Mouse (Mus musculus): ENCODE results near the gene Ror1. TPM values are rescaled to one million over a fixed set of nuclear protein-coding genes. Genes with fewer than 3 reads are reported as not detected.

The Ror1 gene
- total RNA-seq, 2 experiments from 2014 or later = 0.59 to 0.93 TPM

DNA sequence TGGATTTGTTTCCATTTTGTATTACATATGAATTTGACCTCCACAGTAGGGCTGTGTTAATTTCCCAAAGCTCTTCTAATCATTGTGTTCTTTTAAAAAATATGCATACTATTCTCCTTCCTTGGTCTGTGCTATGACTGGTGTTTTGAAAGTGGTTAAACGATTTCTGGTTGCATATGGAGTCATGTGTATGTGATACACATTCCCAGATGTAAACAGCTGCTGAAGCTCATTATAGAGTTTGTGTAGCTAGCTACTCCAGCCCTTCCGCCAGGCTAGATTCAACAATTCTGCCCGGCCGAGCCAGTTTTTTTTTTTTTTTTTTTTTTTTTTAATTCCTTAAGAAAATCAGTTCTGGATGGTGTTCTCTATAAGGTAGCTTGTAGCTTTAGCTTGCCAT, 49.2 kb downstream of the Ror1 start:
- DNase-seq (ENCODE audit: low spot score in 2 of 2) = no peak
- intact Hi-C loops (cut with DNase I) = no loop called here

DNA sequence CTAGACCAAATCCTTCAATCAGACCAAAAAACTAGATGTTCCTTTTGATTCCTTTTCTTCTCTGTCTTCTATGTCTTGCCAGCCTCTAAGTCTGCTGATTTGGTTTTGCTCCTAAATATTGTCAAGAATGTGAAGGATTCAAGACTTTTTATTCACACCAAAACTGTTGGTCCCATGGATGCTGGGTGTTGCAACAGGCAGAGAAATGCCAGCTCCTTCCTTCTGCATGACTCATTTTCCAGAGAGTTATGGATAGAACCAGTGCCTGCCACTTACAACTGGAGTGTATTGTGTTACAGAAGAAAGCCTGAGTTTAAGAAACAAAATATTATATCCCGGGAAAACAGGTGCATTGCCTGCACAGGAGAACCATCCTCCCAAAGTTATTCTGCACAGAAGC, 55.2 kb downstream of the Ror1 start:
- intact Hi-C loops (cut with DNase I) = no loop called here
- no peak for DNase-seq (ENCODE audit: low spot score in 2 of 2)

DNA sequence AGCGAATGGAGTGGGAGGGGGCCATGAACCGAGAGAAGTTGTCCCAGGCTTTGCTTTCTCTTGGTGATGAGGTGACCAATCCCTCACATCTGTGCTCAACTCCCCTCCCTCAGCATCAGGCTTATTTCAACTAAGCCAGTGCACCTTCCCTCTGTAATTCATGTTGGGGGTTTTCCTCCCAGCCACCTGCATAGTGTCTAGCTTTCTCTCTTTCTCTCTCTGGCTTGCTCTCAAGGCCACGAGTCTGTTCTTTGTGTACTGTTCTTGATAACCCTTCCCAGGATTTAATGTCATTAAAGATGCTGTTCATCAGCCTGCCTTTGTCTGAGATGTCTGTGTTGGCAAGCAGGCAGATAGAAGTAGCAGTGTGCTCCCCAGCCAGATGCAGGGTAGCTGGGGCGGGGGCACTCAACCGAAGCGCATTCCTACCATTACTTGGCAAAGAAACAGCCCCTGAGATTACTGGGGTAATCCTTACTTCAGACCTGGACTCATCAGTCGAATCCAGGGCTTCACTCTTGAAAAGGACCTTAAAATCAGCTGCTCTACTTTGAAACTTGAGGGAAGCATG, 59.1 kb downstream of the Ror1 start:
- DNase-seq (ENCODE audit: low spot score in 2 of 2) = no peak
- intact Hi-C loops (cut with DNase I) = no loop called here

DNA sequence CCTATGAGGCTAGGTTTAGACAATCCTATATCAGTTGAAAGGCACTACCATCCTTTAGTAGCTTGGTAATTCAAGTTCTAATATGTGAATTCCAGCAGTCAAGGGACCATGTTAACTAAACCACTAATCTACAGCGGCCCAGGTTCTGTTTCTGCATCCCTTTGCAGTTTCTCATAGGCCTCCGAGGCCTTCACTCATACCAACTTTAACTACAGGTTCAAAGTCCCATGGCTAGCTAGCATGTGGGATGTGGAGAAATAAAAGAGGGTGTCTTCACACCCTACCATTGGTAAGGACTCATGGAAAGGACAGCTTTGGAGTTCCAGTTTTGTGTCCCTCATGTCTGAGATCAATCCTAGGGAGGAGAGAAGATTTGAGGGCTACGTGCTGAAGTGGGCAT, 60.1 kb downstream of the Ror1 start:
- no peak for DNase-seq (ENCODE audit: low spot score in 2 of 2)
- intact Hi-C loops (cut with DNase I) = no loop called here

DNA sequence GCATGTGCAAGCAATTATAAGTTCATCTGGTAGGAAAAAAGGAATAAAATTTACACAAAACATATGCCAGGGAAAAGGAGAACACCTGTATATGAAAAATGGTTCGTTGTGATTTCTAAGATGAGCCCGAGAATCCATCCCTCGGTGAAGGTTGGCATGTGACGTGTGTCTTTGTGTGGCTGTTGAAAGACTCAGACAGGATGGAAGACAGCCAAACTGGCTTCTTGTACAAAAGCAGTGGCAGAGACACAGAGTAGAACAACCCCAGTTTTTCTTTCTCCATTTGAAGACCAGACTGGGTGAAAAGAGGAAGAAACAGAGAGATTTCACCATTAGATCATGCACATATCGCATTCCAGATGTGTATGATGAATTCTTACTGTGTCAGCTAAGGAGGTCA, 62.8 kb downstream of the Ror1 start:
- intact Hi-C loops (cut with DNase I) = no loop called here
- DNase-seq (ENCODE audit: low spot score in 2 of 2) = no peak

DNA sequence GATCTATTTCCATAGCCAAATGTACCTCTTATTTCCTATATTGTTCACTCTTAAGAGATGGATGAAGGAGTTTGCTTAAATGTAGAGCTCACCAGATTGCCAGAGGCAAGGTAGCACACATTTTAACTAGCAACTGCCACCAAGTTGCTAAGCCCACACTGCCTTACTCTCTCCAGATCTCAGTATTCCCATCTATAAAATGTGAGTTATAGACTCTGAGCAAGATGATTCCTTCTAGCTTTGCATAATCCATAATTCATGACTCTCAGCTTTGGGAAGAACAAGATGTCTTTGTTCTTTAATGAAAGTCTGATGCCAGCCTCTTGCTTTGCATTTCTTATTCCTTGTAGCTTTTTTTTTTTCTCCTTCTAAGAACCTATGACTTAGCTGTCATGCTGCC, 64.6 kb downstream of the Ror1 start:
- intact Hi-C loops (cut with DNase I) = no loop called here
- no peak for DNase-seq (ENCODE audit: low spot score in 2 of 2)

DNA sequence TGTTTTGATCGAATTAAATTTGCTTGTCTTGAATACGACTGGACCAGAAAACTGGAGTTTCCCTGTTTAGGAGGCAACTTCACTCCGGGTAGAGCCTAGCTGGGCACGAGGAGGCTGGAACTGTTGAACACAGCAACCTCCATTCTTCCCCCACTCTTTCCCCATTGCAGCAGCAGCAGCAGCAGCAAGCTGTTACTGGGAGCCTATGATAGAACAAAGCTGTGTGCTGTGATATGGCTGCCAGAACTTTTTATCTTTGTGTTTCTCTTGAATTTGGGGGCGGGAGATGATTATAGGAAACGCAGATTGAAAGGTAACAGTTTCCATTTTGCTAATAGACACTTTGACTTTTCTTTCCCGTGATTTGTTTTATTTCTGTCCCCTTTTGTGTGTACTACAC, 70.2 kb downstream of the Ror1 start:
- no peak for DNase-seq (ENCODE audit: low spot score in 2 of 2)
- intact Hi-C loops (cut with DNase I) = no loop called here

DNA sequence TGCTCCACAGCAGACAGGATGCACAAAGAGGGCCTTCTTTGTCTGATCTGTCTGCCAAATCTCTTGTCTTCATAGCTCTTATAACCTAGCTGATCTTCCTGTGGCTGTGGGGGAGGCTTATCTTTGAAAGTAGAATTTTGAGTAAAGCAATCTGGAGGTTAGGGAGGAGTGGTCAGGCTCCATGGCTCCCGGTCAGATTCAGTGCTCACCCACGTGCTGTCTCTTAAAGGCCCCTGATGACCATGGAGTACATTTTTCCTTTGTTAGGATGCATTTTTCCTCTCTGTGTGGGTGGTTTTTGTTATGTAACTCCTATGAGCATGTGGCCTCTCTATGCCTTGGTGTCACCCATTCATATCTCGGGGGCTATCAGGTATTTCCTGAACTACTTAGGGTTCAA, 71.3 kb downstream of the Ror1 start:
- intact Hi-C loops (cut with DNase I) = no loop called here
- no peak for DNase-seq (ENCODE audit: low spot score in 2 of 2)

DNA sequence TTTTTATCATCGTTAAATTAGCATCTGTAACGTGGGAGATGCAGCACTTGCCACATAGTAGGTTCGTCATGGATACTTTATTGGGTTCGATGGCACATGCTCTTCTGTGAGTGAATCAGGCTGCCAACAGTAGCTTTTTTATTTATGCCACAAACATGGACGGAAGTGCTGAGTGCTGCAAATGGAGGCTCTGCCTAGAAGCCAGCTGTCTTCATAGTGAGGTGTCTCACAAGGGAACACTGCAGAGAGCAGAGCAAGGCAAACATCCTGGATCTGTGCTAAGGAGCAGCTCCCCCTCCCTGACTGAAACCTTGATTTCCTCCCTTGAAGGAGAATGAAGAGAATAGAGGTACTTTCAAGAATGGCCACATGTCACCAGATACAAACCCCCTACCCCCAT, 74.1 kb downstream of the Ror1 start:
- intact Hi-C loops (cut with DNase I) = no loop called here
- DNase-seq (ENCODE audit: low spot score in 2 of 2) = no peak

DNA sequence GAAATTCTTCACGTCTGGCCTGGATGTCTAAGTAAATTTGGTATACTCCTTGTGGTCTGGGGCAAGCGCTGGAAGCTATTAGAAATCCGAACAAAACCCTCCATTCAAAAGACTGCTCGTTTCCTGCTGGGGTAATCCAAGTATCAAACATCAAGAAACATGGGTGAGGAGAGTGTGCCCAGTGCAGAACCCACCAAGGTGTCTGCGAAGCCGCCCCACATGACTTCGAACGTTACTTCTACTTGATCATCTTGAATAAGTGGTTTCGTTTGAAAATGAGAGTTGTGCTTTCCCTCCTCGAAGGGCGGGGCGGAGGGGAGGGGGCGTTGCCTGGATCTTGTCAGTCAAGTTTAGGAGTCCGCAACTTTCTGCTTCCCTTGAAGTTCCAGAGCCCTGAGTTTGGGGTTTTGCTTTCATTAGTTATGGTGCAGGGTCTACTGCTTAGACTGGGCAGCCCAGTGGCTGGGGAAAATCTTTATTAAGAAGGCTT, 74.6 kb downstream of the Ror1 start:
- DNase-seq (ENCODE audit: low spot score in 2 of 2) = no peak
- intact Hi-C loops (cut with DNase I) = no loop called here

DNA sequence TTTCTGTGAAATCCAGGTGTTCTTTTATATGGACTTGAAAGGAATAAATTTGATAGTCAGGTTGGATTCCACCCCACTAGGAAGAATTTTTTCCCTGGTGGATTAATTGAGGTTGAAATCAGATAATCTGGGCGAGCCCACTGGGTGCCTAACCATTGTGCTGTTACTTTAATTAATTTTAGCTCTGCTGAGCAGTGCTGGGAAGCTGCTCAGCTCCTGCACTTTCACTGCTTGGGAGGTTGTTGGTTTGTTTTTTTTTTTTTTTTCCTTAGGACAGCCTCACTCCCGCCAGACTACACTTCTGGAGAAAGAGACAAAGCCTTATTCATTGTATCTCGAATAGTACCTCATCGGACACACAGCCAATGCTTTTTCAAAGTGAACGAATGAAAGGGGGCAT, 75.2 kb downstream of the Ror1 start:
- DNase-seq (ENCODE audit: low spot score in 2 of 2) = no peak

DNA sequence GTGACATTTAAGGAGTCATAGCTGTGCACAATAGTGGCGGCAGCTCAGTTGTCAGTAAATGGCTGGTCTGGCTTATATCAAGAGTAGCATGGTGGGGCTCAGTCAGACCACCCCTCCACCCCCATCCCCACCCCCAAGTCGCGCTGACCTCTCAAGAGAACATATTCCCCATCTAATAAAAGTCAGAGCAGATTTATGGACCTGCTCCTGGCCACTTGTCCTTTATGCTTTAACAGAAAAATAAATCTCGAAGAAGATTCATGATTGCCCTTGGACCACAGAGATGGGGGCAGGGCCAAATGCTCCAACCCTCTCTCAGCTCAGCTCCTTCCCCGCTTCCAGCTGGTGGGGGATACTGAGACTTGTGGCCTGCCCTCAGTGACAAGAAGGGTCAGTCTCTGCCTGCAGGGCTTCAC, 75.9 kb downstream of the Ror1 start:
- intact Hi-C loops (cut with DNase I) = no loop called here

More for the DNA sequence above, 75.2 kb downstream of the Ror1 start:
- intact Hi-C loops (cut with DNase I) = no loop called here

DNA sequence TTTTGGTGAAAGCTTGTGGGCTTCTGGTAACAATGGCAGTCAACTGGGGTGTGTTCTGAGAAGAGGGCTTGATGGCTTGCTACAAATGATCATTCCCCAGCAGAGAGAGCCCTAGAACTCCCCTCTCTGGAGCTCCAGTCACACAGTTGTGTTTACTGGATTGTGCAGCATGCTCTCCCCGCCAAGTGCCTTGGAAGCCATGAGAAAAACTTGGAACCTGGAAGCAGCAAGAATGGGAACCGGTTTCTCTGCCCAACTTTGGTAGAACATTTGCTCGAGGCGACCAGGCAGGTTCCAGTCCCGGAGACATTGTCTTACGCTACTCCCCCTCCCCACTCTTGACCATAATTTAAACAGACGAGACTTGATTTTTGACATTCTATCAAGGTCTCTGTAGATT, 80.0 kb downstream of the Ror1 start:
- DNase-seq (ENCODE audit: low spot score in 2 of 2) = no peak
- intact Hi-C loops (cut with DNase I) = no loop called here

More for the DNA sequence above, 75.9 kb downstream of the Ror1 start:
- no peak for DNase-seq (ENCODE audit: low spot score in 2 of 2)

DNA sequence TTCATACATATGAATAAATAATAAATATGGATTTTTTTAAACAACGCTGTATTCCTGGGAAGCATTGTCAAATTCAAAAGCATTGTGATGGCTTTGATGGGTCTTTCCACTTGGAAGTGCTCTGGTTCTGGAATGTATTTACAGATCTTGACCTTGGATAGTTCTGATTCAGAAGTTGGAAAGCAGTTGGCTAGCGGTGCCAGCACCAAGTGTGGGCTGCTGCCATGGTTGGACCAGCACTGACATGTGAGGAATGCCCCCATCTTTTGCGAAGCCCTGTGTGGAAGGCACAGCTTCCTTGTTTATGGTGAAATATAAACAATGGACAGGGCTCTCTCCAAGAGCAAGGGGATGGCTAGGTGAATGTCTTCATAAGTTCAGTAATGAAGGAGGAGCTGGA, 82.7 kb downstream of the Ror1 start:
- intact Hi-C loops (cut with DNase I) = no loop called here
- DNase-seq (ENCODE audit: low spot score in 2 of 2) = no peak

DNA sequence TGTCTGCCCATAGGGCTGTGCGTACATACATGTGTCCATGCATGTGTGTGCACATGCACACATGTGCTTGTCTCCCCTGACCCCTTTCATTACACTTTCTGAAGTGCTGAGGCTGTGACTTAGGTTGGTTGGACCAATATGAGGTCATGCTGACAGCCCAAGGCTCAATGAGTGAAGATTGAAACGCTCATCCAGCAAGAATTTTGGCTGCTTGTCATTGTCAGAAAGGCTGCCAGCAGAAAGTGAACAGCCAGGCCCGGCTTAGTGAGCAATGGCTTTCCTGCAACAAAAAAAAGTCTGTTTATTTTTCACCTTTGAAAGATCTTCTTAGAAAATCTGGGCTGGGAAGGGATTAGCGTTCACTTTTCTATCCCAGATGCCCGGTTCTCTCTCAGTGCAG, 86.1 kb downstream of the Ror1 start:
- no peak for DNase-seq (ENCODE audit: low spot score in 2 of 2)
- intact Hi-C loops (cut with DNase I) = no loop called here

DNA sequence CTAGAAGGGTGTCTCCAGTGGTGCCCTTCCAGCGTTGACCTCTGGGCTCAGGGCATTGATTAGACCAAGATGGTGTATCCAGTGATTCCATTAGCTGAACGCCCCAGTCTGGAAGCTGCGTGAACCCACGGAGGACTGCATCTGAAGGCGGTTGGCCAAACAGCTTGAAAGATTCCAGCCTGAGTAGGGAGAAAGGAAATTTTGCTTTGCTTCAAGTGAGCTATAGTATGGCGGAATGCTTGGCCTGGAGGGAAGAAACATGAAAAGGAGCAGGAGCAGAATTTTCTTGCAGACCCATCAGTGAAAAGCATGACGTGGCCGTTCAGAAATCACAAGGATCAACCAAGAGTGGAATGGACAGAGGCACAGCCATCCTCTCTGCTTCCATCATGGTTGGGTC, 91.2 kb downstream of the Ror1 start:
- intact Hi-C loops (cut with DNase I) = no loop called here
- DNase-seq (ENCODE audit: low spot score in 2 of 2) = no peak

DNA sequence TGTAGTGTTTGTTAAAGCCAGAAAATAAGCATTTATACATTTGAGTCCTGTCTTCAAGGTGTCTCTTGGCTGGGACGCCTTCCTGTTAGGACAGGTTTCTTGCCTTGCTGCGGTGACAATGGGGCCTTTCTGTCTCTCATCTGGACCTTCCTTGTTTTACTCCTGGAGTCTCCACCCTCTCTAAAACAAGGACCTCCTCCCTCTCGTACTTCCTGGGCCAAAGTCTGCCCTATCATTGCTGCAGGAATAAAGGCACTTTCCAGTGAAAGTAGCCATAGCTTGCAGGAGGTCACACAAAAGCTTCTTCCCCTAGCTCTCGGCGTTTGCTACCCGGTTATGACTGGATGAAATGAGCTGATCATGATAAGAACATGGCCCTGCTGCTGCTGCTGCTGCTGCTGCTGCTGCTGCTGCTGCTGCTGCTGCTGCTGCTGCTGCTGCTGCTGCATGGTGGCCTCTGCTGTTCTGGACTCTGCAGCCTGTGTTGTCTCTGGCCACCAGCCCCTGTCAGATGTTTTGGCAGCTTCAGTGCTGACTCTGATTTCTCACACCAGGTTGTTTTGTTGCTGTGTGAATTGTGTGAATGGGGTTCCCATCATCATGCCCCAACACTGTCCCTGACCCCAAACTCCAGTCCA, 92.1 kb downstream of the Ror1 start:
- intact Hi-C loops (cut with DNase I) = no loop called here
- DNase-seq (ENCODE audit: low spot score in 2 of 2) = no peak

DNA sequence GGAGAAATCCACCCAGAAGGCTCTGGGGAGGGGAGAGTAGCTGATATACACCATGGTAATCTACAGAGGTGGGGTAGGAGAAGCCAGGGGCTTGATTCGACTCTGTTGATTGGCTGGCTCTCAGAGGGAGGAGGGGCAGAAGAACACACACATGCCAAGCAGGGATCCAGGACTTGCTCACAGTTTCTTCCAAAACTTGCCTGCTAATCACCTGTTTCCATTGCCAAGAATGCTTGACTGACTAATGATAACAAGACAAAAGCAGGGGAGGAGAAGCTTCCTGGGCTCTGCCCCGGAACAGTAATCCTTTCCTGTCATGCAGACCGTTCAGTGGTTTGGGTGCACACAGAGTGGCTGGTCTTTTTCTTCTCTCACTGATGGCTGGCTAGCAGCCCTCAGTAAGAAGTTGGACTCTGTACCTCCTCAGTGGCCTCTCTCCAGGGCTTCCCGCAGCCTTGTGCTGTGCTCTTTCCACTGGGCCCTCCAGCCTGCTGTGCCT, 92.7 kb downstream of the Ror1 start:
- intact Hi-C loops (cut with DNase I) = no loop called here

DNA sequence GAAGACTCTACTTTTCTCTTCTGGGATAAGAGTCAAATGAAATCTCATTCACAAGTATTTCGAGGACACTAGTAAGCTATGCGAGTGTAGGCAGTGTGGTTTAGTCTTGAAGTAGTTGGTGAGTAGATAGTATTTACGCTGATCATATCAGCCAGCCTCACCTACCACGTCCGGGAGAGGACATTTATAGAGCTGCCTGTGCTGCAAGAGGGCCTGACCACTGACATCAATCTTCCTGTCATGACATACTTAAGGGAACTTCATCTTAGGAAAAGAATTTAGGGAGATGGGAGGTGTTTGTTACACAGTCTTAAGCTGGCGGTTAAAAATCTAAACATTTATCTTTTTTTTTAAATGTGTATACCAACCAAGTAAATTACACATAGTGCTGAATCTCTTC, 95.9 kb downstream of the Ror1 start:
- intact Hi-C loops (cut with DNase I) = no loop called here
- no peak for DNase-seq (ENCODE audit: low spot score in 2 of 2)

More for the DNA sequence above, 92.7 kb downstream of the Ror1 start:
- no peak for DNase-seq (ENCODE audit: low spot score in 2 of 2)

DNA sequence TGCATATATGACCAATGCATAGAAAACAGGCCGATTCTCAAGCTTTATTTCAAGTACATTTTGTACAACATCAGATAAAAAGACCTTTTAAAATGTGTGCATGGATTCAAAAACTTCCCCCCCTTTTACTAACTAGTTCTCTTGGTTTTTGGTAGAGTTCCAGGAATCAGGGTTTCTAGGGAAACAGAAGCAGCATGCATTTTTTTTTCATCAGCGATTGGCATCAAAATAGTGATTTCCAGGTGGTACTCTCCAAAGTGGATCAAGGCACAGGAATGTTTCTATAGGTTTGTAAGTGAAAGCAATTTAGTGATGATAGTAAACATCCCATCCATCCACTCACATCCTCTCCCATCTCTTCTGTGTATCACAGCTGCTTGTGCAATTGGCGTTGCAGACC, 98.5 kb downstream of the Ror1 start:
- intact Hi-C loops (cut with DNase I) = no loop called here
- no peak for DNase-seq (ENCODE audit: low spot score in 2 of 2)

DNA sequence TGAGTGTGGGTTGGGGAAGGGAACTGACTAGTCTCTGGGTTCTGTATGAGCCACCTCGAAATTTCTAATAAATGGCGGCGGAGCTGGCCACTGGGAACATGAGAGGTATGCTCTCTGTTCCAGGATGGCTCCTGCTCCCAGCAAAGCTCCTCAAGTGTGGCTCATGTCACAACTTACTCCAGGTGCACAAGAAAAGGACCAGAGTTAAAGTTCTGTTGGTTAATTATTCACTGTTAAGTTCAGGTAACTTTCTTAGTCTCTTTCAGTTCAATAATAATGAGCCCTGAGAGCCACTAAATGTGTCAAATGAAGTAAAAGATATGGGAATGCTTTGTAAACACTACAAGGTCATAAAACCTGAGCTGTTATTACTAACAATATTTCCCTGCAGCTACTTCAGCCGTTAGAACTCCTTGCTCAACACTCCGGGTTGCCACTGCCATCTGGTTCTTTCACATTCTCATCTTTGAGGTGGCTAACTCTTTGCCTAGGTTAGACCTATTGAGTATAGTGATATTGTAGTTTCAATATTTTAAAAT, 100.7 kb downstream of the Ror1 start:
- intact Hi-C loops (cut with DNase I) = no loop called here
- no peak for DNase-seq (ENCODE audit: low spot score in 2 of 2)

Data from left cerebral cortex, postnatal 36 days (tissue).